Mouse (Mus musculus) megakaryocyte-erythroid progenitor cell, adult 5 weeks (primary cell): Measurements from ENCODE around the gene Ccdc13. TPM values are rescaled to one million over a fixed set of nuclear protein-coding genes. Genes with fewer than 3 reads are reported as not detected.

Experiments
- polyA plus RNA-seq: library from polyadenylated mRNA; stranded (reverse); fragments of >175 nt; gene quantifications from 2 replicates; pipeline ENCODE4 v1.2.3, GENCODE M21; 2012

The Ccdc13 gene
- polyA plus RNA-seq, result 0.12 TPM in 1 of 2 replicates, not detected in the other

DNA sequence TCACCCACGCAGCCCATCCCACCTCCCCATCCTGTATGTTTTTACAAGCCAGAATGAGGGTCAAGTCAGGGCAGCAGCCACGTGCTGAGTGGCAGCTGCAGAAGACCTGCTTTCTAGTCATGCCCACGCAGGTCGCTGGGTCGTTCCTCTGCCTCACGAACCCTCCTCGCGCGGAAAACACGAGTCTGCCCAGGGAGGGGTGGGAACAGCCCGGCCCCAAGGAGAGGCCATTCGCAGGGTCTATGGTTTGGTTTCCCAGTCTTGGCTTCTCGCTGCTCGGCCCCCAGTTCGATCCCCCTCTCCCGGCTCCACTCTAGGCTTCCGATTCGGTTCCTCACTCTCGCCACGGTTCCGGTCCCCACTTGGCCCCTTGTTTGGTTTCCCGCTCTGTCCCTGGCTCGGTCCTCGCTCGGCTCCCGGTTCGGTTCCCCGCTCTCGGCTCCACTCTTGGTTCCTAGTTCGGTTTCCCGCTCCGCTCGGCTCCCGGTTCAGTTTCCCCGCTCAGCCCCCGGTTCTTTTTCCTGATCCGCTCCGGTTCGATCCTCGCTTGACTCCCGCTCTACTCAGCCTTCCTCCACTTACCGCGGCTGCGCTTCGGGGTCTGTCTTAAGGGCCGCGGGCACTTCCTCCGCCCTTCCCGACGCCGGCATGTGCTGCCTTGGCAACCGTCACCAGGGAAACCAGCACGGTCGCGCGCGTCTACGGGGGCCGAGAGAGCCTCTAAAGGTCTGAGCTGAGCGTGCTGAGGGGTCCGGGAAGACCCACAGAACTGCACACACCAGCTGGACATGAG lies at the start of gene Ccdc13:
Gene Ccdc13 (minus strand): TSS at position 633 of the 793 bp plus-strand sequence.

DNA sequence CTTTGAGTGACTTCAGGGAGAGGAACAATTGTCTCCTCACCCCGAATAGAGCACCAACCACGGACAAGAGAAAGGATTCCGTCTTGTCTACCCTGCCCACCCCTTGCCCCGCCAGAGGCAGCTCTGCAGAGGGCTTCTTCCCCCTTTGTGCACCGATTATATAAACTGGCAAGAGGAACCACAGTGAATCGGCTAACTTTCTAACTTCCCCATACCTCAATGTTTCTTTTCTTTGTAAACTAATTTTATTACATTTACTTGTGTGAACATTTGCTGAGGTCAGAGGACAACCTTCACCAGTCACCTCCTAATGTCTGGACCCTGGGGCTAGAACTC lies 18.9 kb upstream of the Ccdc13 start, which contains the start of gene Higd1a:
Gene Higd1a (minus strand): TSS at position 210 of the 336 bp plus-strand sequence.

DNA sequence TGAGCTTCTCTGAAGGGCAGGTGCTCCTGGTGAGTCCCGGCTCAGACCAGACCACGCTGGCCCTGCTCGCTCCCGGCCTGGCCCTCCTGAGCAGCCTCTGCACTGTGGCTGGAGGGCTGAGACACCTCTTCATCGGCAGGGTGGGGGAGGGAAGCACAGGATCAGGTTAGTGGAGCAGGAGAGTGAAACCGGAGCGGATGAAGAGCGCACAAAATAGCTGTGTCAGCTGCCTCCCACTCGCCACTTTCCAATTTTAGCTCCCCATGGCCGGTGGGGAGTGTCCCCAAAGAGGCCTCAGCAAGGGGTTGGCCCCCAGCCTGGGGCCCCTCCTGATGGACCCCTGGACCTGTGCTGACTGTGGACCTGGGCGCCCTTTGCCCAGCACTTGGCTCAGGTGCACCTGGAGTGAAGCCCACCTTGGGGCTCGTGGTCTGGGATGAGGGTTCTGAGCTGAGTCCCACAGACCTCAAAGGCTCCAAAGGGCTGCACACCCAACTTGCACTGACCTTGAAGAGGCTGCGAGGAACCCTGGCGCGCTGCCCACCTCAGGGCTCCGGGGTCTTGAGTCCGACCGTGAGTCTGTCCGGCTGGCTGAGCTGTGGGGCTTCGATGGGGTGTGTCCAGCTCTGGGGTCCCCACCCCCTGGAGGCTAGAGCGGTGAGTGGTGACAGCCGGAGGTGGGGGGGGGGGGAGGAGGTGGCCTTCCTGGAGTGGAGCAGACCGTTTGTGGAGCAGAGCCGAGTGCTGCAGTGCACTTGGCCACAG lies 47.3 kb downstream of the Ccdc13 start, which contains the start of gene Hhatl:
Gene Hhatl (minus strand): TSS at position 751 of the 765 bp plus-strand sequence.

DNA sequence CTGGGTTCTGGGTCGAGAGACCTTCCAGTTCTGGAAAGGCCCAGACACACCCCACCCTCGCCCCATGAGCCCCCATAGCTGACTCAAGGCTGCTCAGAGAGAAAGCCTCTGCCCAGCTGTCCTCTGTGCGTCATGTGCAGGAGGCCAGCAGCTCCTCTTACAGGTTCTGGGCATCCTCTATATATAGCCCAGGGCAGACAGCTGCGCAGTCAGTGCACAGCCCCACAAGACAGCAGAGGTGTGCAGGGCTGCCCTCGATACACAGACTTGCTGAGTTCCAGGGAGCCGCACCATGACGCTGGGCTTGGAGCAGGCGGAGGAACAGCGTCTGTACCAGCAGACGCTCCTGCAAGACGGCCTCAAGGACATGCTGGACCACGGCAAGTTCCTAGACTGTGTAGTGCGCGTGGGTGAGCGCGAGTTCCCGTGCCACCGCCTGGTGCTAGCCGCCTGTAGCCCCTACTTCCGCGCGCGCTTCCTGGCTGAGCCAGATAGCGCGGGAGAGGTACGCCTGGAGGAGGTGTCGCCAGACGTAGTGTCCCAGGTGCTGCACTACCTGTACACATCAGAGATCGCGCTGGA lies 61.7 kb downstream of the Ccdc13 start, which contains the start of gene Klhl40:
Gene Klhl40 (plus strand): TSS at position 124 of the 582 bp plus-strand sequence.

DNA sequence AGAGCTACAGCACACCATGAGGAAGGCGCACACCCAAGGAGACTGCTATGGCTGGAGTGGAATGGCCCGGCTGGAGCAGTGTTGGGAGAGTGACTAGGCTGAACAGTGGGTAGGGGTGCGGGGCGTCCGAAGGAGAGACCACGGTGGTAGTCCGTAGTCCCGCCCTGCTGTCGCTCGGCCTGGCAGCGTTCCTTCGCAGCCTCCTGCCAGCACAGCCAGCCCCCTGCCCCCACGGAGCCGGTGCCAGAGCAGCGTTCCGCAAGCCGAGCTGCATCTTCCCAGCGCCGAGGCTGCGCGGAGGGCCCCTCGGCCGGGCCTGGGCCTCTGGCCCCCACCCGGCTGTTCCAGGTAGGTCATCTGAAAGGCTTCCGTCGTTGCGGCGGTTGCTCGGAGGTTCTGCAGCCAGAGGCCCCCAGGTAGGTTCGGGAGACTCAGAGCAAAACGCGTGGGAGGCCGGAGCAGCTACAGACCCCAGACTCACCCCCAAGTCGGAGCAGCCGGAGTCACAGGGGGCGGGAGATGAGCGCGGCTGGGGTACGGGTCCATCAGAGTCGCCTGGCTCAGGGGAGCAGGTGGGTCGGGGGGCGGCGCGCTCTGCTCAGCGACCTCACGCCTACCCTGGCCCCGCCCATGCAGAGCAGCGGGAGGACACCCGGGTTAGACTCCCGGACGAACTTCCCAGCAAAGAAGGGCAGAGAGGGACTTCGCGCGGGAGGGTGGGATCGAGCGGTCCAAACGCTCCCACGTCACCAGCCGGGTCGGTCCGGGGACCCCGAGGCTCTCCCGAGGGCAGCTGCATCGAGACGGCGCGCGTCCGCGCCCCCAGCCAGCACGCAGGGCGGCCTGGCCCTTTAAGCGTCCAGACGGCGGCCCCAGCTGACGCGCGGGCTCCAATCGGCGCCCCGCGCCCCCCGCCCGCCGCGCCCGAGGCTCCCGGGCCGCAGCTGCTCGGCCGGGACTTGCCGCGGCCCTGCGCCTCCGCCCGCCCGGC lies 79.9 kb downstream of the Ccdc13 start, which contains the start of gene Zfp651:
Gene Zfp651 (plus strand): TSS at position 240 of the 991 bp plus-strand sequence.

Other genes with a start within 250 kb of the Ccdc13 start
- gene Lyzl4, start 197.4 kb downstream of the Ccdc13 start, polyA plus RNA-seq, result not detected in 2 replicates
- gene Vipr1, start 196.7 kb downstream of the Ccdc13 start, polyA plus RNA-seq, result 0.11 and 0.27 TPM in 2 replicates
- 11.1 and 13.3 TPM in 2 replicates for gene Sec22c, start 134.0 kb downstream of the Ccdc13 start, polyA plus RNA-seq
- gene Ss18l2, start 129.1 kb downstream of the Ccdc13 start, polyA plus RNA-seq, result 20.2 and 27.5 TPM in 2 replicates
- 21.3 and 36.5 TPM in 2 replicates for gene Nktr, start 120.3 kb downstream of the Ccdc13 start, polyA plus RNA-seq
- 2.5 and 4.0 TPM in 2 replicates for gene Zfp651, start 80.1 kb downstream of the Ccdc13 start, polyA plus RNA-seq
- 0.03 TPM in 1 of 2 replicates, not detected in the other for gene Klhl40, start 61.9 kb downstream of the Ccdc13 start, polyA plus RNA-seq
- gene Hhatl, start 47.0 kb downstream of the Ccdc13 start, polyA plus RNA-seq, result not detected in 2 replicates
- 28.9 and 31.4 TPM in 2 replicates for gene Higd1a, start 18.9 kb upstream of the Ccdc13 start, polyA plus RNA-seq
- gene Ackr2, start 58.9 kb upstream of the Ccdc13 start, polyA plus RNA-seq, result not detected in 2 replicates
- gene Cyp8b1, start 76.8 kb upstream of the Ccdc13 start, polyA plus RNA-seq, result not detected in 2 replicates
- gene Fam198a, start 111.5 kb upstream of the Ccdc13 start, polyA plus RNA-seq, result 0.03 and 0.17 TPM in 2 replicates
- 7.9 and 11.2 TPM in 2 replicates for gene Pomgnt2, start 157.6 kb upstream of the Ccdc13 start, polyA plus RNA-seq